Mouse (Mus musculus) liver, adult 2 months (tissue): ENCODE data around the gene L3mbtl2.

ENCODE experiments used
- CTCF ChIP-seq: fragments of 200-500 bp; IDR thresholded peaks from 2 replicates; pipeline ENCODE4 v1.5.1; 2011; ENCODE audit warnings: low read depth, low read length, control low read depth
- POLR2A ChIP-seq: fragments of 200-500 bp; IDR thresholded peaks from 2 replicates; pipeline ENCODE4 v1.6.1; 2011; ENCODE audit warnings: low read length, control low read depth; ENCODE audit not compliant: insufficient read depth; ENCODE audit errors: extremely low read depth

GRCm38 (mm10) chr15:81666957-81667356, 3.3 kb downstream of the L3mbtl2 start:
- TF ChIP-seq POLR2A, result no peak
- TF ChIP-seq CTCF, result no peak
